Mouse (Mus musculus) midbrain, embryonic 16.5 days (tissue): ENCODE measurements around the gene Dsn1. TPM values are rescaled to one million over a fixed set of nuclear protein-coding genes. Genes with fewer than 3 reads are reported as not detected.

Source experiments
- ATAC-seq: fragments of 200-750 bp; cut with Nextera tagmentation; 2 replicates; pipeline ENCODE4 v1.8.0; 2017; ENCODE audit warnings: moderate TSS enrichment
- H3K27ac ChIP-seq: fragments of 300-500 bp; sonication (generic); 2 replicates; pipeline ENCODE4 v1.5.1; 2014; ENCODE audit warnings: mild to moderate bottlenecking, low read length, mixed read lengths
- H3K27me3 ChIP-seq: fragments of 300-500 bp; sonication (generic); 2 replicates; pipeline ENCODE4 v1.6.1; 2014; ENCODE audit warnings: low read depth, low read length, mixed read lengths; ENCODE audit not compliant: control insufficient read depth, insufficient read depth
- H3K36me3 ChIP-seq: fragments of 300-500 bp; sonication (generic); 2 replicates; pipeline ENCODE4 v1.6.1; 2014; ENCODE audit warnings: mild to moderate bottlenecking, low read length, moderate library complexity, mixed read lengths; ENCODE audit not compliant: control insufficient read depth, insufficient read depth
- H3K4me1 ChIP-seq: fragments of 300-500 bp; sonication (generic); 2 replicates; pipeline ENCODE4 v1.6.1; 2014; ENCODE audit warnings: mild to moderate bottlenecking, low read length, mixed read lengths; ENCODE audit not compliant: control insufficient read depth, insufficient read depth
- H3K4me2 ChIP-seq: fragments of 300-500 bp; sonication (generic); 2 replicates; pipeline ENCODE4 v1.6.1; 2014; ENCODE audit warnings: mild to moderate bottlenecking, low read length, mixed read lengths
- H3K4me3 ChIP-seq: fragments of 300-500 bp; sonication (generic); 2 replicates; pipeline ENCODE4 v1.5.1; 2014; ENCODE audit warnings: low read depth, mild to moderate bottlenecking, low read length, moderate library complexity, mixed read lengths
- H3K9ac ChIP-seq: fragments of 300-500 bp; sonication (generic); 2 replicates; pipeline ENCODE4 v1.6.1; 2014; ENCODE audit warnings: low read depth, low read length, mixed read lengths
- H3K9me3 ChIP-seq: fragments of 300-500 bp; sonication (generic); replicated peaks from 2 replicates; pipeline ENCODE4 v1.6.1; 2014; ENCODE audit warnings: mild to moderate bottlenecking, low read length, mixed read lengths; ENCODE audit not compliant: control insufficient read depth, poor library complexity, severe bottlenecking
- WGBS: fragments of 180-500 bp; shearing (Covaris S2); extraction: QIAGEN DNeasy Blood & Tissue Kit; methylation state at CpG from one replicate; pipeline ENCODE4 v1.1.7; 2014; 5-methylcytosine and 5-hydroxymethylcytosine counted together
- polyA plus RNA-seq: library from polyadenylated mRNA; unstranded; fragments of >200 nt; fragmentation: Nextera tagmentation; extraction: Ambion mirVana; gene quantifications from 2 replicates; pipeline ENCODE4 v1.2.1, GENCODE M21; 2015

Gene Dsn1
- polyA plus RNA-seq, 1 experiment from 2014 or later = 7.0 TPM

DNA sequence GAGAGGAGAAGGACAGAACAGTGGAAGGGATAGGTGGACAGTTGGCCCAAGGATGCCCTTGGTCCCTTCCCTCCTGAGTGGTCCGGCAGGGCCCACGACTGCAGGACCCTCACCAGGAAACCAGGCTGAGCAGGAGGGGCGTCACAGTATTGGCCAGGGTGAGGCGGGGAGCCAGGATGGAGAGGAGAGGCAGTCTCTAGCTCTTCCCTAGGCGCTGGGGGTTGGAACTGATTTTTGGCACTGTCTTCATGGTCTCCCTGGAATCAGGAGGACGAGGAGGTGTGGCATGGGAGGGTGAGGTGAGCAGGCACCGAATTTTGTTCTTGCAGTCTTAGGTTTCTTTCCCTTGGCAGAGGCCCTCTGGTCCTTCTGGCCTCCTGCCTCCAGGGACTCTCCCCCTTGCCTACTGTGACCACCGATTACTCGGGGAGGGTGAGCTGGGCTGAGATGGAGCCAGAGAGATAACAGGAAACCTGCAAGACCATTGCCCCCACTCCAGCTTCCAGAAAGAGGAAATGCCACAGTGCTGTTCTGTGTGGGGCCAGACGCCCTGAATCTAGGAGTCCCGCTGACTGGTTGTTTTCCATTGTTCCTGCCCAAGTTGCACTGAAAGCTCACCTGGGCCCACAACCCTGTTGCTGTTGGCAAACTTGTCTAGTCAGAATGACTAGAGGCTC is 3.8 kb upstream of the Dsn1 start:
- H3K9ac ChIP-seq = no peak overlapping the region
- WGBS = 62% methylated on average over 9 of the region's 11 CpGs
- ATAC-seq = no peak
- H3K27ac ChIP-seq = no peak overlapping the region
- peaks cover 8% of the 10 kb centered on the region for H3K36me3 ChIP-seq
- H3K4me1 ChIP-seq = peaks cover 11% of the 10 kb centered on the region
- H3K9me3 ChIP-seq = no peaks in the 10 kb centered on the region
- no peaks in the 10 kb centered on the region for H3K27me3 ChIP-seq
- no peak overlapping the region for H3K4me3 ChIP-seq
- no peak overlapping the region for H3K4me2 ChIP-seq

DNA sequence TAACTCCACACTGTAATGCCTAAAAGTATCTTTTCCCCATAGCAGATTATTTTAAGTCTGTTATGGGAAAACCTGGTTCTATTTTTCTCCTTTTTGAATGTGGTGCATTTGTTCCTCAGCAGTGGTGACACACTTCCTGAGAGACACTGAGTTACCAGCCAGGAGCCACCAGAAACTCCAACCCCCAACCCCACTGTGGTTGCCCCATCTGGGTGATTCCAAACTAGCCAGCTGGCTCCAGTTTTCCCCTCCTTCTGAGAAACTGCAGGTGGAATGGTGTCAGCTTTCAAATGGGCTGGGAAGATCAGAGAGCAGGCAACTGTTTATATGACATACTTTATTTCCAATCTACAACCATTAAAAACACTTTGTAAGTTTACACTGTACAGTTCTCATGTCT is 3.2 kb upstream of the Dsn1 start:
- no peak overlapping the region for H3K27ac ChIP-seq
- H3K4me3 ChIP-seq = no peak overlapping the region
- H3K27me3 ChIP-seq = no peaks in the 10 kb centered on the region
- H3K9ac ChIP-seq = no peak overlapping the region
- ATAC-seq = no peak
- peaks cover 4% of the 10 kb centered on the region for H3K36me3 ChIP-seq
- peaks cover 11% of the 10 kb centered on the region for H3K4me1 ChIP-seq
- H3K9me3 ChIP-seq = no peaks in the 10 kb centered on the region
- no peak overlapping the region for H3K4me2 ChIP-seq

DNA sequence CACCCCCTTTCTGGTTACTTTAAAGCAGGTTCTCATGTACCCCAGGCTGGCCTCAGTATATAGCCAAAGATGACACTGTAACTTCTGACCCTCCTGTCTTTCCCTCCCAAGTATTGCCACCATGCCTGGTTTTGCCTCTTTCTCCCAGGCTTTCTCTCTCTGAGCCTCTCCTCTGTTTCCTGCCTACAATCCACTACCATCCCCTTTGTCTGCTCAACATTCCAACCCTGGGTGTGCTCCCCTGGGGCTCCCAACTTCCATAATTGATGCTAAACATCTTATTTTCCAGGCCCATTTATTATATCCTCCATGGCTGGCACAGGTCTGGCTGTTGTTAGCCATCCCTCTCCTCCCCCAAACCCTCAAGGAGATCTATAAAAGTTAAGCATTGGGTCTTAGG is 1.6 kb upstream of the Dsn1 start:
- H3K4me3 ChIP-seq = no peak overlapping the region
- no peaks in the 10 kb centered on the region for H3K9me3 ChIP-seq
- H3K36me3 ChIP-seq = 0 out of 2 replicates have a peak, but pooled peaks cover 2% of the 10 kb centered on the region
- H3K9ac ChIP-seq = no peak overlapping the region
- ATAC-seq = no peak
- peaks cover 11% of the 10 kb centered on the region for H3K4me1 ChIP-seq
- H3K27me3 ChIP-seq = no peaks in the 10 kb centered on the region
- no peak overlapping the region for H3K27ac ChIP-seq
- H3K4me2 ChIP-seq = no peak overlapping the region

DNA sequence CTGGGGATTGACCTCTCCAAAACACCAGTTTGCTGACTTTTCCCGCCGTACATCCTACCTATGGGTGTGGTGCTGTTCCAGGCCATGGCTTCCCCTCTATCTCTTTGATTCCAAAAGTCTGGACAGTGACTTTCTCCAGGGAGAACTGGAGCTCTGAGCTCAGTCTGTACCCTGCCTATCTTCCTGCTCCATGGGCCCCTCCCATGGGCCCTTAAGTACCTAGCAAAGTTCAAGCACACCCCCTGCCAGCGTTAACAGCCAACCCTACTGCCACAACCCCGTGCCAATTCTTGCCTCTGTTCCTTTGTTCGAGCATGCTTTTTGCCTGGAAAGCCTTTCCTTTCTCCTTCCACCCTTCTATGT is 261 bp upstream of the Dsn1 start:
- no peaks in the 10 kb centered on the region for H3K9me3 ChIP-seq
- WGBS = 29% methylated on average over 5 of the region's 5 CpGs
- peak overlapping the region; percentile 79 for H3K9ac ChIP-seq
- peak overlapping the region; percentile 76 for H3K27ac ChIP-seq
- H3K4me3 ChIP-seq = peak overlapping the region; percentile 60
- no peak for ATAC-seq
- H3K36me3 ChIP-seq = no peaks in the 10 kb centered on the region
- no peaks in the 10 kb centered on the region for H3K27me3 ChIP-seq
- H3K4me2 ChIP-seq = peak overlapping the region; percentile 99
- H3K4me1 ChIP-seq = peaks cover 11% of the 10 kb centered on the region

DNA sequence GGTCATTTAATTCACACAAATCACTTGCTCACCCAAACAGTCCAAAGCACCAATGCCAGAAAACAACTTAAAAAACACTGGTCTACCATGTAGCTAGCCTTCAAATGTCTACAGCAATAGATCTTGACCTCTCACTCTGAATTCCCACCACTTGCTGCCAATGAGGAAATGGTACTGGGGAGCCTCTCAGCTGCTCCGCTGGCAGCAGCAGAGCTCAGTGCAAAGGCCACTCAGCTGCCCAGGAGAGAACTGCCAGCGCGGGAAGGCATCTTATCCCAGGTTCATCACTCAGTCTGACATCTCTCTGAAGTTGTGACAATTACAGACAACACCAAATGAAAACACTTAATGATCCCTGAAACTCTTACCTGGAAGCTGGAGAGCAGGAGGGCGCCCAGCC is 4.6 kb downstream of the Dsn1 start:
- Histone ChIP-seq H3K27me3 (no peaks in the 10 kb centered on the region), H3K4me1 (peaks cover 9% of the 10 kb centered on the region), H3K36me3 (no peaks in the 10 kb centered on the region), H3K4me2 (no peak overlapping the region), H3K9me3 (no peaks in the 10 kb centered on the region), H3K4me3 (no peak overlapping the region), H3K9ac (no peak overlapping the region), H3K27ac (no peak overlapping the region)
- no peak for ATAC-seq
- 95% methylated on average over 4 of the region's 4 CpGs for WGBS

DNA sequence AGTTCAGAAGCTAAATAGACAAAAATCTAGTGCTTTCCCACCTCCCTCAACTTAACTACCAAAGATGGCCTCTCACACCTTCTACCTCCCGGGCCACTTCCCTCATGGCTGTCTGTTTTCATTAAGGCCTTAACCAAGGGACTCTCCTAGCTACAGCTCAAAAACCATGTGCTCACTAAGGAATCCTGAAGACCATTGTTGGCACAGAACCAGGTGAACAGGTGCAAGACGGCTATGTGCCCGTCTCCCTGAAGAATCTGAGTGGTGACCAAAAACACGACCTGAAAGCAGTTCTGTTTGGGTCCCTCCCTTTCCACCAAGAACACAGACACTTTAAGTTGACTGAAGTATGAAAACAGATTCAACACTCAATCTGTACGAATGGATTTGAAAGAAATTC is 8.7 kb downstream of the Dsn1 start:
- Histone ChIP-seq H3K4me1 (no peaks in the 10 kb centered on the region), H3K4me3 (no peak overlapping the region), H3K36me3 (no peaks in the 10 kb centered on the region), H3K27me3 (no peaks in the 10 kb centered on the region), H3K4me2 (no peak overlapping the region), H3K9me3 (no peaks in the 10 kb centered on the region), H3K9ac (no peak overlapping the region), H3K27ac (no peak overlapping the region)
- ATAC-seq = no peak
- 93% methylated on average over 5 of the region's 5 CpGs for WGBS

DNA sequence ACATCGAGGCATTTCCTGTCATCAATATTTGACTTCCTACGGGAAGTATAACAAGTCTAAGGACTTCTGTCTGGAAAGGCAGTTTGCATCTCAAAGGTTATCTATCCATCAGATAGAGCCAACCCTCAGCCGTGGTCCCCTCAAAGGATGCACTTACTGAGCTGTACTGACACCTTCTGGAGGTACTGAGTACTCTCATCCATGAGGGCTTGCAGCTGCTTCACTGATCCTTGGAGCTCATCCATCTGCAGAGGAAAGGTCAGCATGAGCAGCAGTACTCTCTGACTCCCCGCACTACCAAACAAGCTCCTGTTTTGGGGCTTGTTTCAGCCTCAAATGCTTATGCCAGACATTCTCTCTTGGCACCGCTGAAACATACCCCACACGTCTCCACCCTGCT is 10.4 kb downstream of the Dsn1 start:
- Histone ChIP-seq H3K9me3 (no peaks in the 10 kb centered on the region), H3K4me1 (no peaks in the 10 kb centered on the region), H3K27me3 (no peaks in the 10 kb centered on the region), H3K36me3 (no peaks in the 10 kb centered on the region), H3K4me2 (no peak overlapping the region), H3K4me3 (no peak overlapping the region), H3K27ac (no peak overlapping the region), H3K9ac (no peak overlapping the region)
- ATAC-seq = no peak
- 69% methylated on average over 6 of the region's 6 CpGs for WGBS

DNA sequence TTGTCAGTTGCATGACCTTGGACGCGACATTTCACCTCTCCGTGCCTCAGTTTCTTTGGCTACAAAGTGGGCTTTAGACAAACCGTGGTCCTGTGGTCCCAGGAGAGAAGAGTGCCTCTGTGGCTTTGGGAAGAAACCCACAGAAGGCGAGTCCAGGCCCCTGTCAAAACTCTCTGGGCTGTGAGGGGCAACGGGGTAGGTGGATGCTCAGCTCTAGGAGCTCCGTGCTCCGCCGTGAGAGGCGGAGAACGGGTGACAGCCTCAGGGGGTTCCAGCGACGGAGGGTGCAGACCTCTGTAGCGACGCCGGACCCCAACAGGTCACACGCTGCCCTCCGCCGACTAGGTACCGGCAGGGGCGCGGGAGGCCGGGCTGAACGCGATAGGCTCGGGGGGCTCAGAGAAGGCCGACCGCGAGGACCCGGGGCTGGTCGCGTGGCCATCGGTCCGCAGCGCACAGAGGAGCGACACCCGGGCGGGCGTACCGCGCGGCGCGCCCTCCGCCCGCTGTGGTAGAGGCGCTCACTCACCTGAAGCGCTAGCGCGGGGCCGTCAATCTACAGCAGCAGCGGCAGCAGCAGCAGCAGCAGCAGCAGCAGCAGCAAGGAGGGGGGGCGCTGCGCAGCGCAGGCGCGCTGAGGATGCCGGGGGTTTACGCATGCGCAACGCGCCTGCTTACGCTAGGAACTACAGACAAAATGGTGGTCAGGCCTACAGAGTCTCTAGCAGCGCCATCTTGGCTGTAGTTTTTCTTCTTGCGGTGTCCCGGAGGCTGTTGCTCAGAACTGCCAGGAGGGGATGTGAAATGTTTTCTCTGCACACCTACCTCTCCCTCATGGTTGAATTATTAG is 15.3 kb downstream of the Dsn1 start, which contains the start of gene Ndrg3:
Ndrg3 (minus strand) TSS at position 587 of the 850 bp plus-strand sequence.
- peak; percentile 97 for ATAC-seq
- Histone ChIP-seq H3K4me3 (peak within 1 kb of the TSS; percentile 92), H3K27me3 (no peaks in the 10 kb centered on the region), H3K9ac (peak within 1 kb of the TSS; percentile 96), H3K36me3 (no peaks in the 10 kb centered on the region), H3K27ac (peak within 1 kb of the TSS; percentile 85), H3K4me1 (peaks cover 10% of the 10 kb centered on the region), H3K9me3 (no peaks in the 10 kb centered on the region), H3K4me2 (peak within 1 kb of the TSS; percentile 88)
- under 1% methylated on average over 56 of the region's 66 CpGs for WGBS

DNA sequence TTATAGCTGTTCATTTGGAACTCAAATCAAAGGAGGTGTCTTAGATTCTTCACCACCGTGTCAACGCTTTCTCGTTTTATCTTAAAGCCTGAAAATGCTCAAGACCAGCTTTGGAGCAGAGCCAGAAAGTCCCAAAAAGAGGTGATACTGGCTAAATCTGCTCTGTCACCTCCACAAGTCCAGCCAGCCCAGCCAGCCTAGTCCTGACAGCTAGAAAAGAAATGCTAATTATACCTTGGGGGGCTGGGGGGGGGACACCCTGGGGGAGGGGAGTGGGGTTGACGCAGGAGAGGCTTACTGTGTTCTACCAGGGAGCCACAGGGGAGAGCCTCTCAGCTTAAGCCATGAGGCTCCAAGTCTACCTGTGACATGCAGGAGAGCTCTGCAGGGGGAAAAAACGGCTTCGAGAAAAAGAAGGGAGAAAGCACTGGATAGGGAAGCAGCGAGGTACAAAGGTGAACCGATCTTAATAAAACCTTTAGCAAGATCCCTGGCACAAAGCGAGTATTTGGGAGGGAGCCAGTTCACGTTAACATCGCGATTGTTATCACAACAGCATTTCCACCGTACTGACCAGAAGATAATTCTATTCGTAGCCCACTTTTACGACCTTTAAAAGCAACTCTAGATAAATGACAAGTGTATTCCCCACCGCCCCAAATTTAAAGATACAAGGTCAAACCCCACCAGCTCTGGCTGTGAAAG is 16.1 kb downstream of the Dsn1 start:
- ATAC-seq = 0 out of 2 replicates have a peak, but pooled peaks have one; percentile 2
- Histone ChIP-seq H3K4me3 (peak overlapping the region; percentile 92), H3K9ac (peak overlapping the region; percentile 96), H3K36me3 (no peaks in the 10 kb centered on the region), H3K4me2 (peak overlapping the region; percentile 88), H3K27me3 (no peaks in the 10 kb centered on the region), H3K9me3 (no peaks in the 10 kb centered on the region), H3K4me1 (peaks cover 10% of the 10 kb centered on the region), H3K27ac (peak overlapping the region; percentile 85; the same call in 1 of the 2 replicates)
- WGBS = 3% methylated on average over 16 of the region's 16 CpGs
